Mouse (Mus musculus) ES-Bruce4 (cell line): ENCODE data around the gene C1qtnf9.

Experiments used
- CTCF ChIP-seq: IDR thresholded peaks from one replicate; pipeline ENCODE4 v1.8.1; 2011; ENCODE audit warnings: low read depth, low read length
- EP300 ChIP-seq: IDR thresholded peaks from 2 replicates; pipeline ENCODE4 v1.6.1; 2011; ENCODE audit warnings: low read depth, low read length; ENCODE audit not compliant: insufficient read depth
- POLR2A ChIP-seq: IDR thresholded peaks from one replicate; pipeline ENCODE4 v1.8.1; 2011; ENCODE audit warnings: low read length; ENCODE audit not compliant: insufficient read depth

DNA sequence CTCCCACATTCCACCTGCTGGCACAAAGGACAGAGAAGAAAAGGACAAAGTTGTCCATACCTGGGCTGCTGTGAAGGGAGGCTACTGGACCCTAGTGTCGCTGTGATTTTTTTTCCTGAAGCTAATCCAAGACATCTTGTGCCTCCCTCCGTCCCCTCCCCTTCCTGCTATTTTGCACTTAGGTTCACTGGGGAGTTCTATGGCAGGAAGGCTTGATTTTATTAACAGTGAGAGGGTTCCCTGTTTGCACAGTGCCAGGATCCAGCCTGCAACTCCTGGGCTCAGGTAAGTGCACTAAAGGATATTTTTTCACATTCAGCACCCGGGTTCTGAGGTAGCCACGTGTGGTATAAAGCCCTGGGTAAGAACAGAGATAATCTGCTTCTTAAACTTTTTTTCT lies at the start of gene C1qtnf9:
- TF ChIP-seq EP300 = no peak
- TF ChIP-seq CTCF = no peak
- TF ChIP-seq POLR2A = no peak
